Mouse (Mus musculus) megakaryocyte, adult 5-6 weeks (primary cell): Measurements from ENCODE around the gene Tcf7l1. TPM values are rescaled to one million over a fixed set of nuclear protein-coding genes. Genes with fewer than 3 reads are reported as not detected.

ENCODE experiments used
- ATAC-seq: 2 replicates; pipeline ENCODE4 v1.8.0; 2016; ENCODE audit warnings: mild to moderate bottlenecking, inconsistent platforms; ENCODE audit not compliant: poor library complexity, severe bottlenecking
- total RNA-seq, 2 experiments: library from RNA; stranded (forward) in 1 of 2; stranded (reverse) in 1 of 2; fragments of 153-499, 151-499 nt in 1 of 2; fragments of 221-1000, 200-1000 nt in 1 of 2; gene quantifications; 2 replicates each; pipeline versions ENCODE4 v1.2.3 to v1.2.4; 2015 to 2017

The Tcf7l1 gene
- total RNA-seq, 2 experiments from 2014 or later = 0.25 TPM; not detected in 1

DNA sequence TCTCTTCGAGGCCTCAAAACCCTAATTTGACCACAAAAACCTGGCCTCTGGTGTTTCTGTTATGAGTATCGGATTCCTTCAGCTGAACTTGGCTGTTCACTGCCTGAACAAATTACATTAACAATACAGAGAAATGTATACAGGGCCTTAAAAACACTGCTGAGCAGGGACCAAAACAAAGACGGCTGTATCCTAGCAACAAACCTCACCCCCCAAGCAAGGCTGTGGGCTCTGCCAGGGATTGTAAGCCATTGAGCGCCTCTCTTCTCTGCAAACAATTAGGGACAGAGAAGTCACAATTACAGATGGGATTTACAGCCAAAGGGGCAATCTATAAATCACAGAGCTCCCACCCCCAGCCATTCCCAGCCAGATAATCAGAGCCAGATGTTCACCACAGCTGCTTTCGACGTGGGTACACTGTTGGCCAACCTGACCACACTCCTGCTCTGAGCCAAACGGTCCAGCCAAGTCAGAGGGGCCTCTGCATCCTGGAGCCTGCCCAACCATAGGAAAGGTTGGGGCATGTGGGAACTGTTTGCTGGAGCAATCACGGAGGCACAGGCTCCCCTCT, 77.5 kb downstream of the Tcf7l1 start:
- ATAC-seq = no peak

DNA sequence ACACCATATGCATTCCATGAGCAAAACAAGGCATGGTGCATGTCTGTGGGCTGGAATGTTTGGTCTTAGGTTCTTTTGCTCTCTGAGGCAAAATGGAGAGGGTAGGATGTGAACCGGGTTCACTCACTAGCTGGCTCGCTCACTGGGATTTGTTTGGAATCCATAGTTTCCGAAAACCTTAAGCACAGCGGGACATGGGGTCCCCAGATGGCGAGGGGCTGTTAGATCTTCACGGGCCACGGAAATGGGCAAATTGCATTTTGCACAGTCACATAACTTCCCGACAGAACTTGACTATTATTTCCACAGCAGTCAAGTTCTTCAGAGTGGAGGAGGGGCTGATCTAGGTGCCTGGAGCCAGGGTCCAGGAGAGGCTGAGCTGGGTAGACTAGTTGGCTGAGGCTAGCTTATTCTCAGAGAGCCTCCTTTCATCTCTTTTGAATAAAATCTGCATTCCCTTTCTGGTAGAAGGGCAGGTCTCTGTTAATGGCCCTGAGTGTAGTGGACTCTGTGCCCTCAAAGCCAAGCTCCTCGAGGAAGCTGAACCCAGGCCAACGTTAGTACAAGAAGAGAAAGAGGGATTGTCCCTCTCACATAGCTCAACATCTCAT, 78.1 kb downstream of the Tcf7l1 start:
- no peak for ATAC-seq

DNA sequence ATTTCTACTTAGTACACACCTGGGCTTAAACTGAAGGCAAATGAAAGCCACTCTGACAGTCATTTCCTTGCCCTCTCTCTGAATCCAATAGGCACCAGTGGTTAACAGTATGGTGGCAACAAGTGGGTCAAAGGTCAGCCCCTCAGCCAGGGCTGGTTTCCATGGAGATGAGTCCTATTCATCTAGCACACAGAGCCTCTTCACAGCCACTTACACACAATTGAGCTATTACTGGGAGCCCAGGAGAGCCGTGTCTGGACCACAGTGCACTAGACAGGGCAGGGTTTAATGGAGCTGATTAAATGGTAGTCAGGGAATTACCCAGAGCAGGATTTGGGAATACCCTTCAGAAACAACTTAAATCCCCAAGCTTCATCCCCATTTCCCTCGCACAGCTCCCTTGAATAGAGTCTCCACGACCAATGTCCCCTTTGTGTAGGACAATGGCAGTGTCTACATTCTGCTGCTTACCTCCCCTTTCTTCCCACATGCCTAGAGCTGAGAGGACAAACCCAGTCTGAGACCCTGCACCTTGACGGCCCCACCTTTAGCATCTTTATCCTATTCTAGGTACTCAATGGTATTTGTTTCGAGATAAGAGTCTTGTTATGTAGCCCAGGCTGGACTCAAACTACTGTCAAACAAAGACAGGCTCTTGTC, 89.5 kb downstream of the Tcf7l1 start:
- ATAC-seq = no peak

DNA sequence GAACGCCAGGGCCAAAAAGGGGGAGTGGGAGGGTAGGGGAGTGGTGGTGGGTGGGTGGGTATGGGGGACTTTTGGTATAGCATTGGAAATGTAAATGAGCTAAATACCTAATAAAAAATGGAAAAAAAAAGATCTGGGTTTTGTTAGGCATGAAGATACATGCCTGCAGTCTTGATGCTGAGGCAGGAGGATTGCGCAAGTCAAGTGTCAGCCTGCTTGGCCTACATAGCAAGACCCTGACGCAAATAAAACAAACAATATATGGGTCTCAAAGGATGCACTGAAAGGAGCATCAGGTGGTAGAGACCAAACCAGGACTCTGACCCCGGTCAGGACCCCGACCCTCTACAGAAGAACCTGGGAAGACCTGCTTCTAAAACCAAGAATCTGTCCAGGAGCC, 90.5 kb downstream of the Tcf7l1 start:
- no peak for ATAC-seq

DNA sequence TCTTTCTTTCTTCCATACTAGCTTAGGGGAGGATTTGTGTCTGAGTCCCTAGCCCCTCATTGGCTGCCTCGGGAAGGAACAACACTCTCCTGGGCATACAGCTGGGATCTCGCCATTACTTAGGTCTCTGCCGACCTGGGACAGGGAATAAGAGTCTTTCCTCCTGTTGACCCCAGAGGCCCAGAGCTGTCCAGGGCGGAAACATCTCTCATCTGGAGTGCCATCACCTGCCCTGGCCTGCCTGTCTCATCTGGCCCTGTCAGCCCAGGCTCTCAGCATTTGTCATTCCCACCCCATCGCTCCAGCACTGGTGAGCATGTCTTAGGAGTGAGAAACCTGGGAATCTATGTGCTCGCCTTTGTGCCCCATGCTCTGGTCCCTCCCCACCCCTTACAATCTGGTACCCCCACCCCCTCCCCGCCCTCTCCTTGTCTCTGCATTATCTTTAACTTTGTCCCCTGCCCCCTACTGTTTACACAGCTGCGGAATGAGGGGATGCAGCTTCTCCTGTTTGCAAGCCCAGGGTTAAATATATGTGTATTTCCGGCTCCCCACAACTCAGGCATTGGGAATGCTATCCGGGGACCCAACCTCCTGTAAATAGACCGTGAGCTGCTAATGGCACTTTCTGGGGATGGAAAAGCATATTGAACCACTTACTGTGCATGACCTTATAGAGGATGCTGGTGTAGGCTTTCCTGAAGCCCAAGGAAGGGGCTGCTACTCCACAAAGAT, 92.3 kb downstream of the Tcf7l1 start:
- ATAC-seq = no peak

DNA sequence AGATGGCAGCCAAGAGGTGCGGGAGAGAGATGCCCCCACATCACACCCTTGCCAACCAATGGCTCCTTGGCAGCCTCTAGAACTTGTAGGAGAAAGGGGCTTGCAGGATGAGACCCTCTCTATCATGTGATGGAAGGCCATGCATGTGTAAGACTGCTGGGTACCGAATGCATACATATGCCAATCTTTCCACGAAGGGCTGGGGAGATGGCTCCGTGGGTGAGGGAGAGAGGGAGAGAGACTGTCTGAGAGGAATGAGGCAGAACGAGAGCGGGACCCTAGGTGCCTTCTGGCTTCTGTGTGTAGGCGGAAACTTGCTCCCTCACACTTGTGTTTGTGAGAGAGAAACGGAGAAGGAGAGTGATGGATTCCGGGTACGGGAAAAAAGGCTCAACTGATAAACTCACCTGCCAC, 94.3 kb downstream of the Tcf7l1 start:
- ATAC-seq = no peak

DNA sequence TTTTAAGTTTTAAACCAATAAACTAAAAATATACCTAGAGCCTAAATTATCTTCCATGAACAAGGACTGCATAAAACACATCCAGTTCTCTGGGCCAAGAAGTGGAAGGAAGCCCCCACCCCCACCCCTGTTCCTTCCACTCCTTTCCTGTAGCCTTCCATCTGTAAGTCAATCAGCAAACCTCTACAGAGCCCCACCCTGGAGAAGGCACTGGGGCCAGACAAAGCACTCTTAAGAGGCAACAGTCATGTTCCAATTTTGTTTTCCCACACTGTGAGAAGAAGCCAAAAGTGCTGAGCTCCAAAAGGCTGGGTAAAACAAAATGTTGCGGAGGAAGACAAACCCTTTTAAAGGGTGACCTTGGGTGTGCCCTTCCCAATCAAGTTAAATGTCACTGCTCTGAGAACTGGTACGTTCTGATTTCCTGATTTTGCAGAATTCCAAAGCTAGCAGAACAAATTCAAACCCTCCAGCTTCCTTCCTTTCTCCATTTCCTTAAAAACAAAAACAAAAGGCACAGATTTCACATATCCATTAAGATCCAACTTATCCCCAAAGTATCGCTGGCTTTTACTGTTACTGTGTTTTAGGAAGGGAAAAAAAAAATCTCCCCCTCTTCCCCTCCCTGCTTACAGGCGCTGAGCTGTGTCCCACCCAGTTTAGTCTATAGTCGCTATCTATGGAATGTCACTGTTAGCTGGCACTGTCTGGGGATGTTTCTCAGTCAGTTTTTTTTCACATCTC, 94.8 kb downstream of the Tcf7l1 start:
- no peak for ATAC-seq

DNA sequence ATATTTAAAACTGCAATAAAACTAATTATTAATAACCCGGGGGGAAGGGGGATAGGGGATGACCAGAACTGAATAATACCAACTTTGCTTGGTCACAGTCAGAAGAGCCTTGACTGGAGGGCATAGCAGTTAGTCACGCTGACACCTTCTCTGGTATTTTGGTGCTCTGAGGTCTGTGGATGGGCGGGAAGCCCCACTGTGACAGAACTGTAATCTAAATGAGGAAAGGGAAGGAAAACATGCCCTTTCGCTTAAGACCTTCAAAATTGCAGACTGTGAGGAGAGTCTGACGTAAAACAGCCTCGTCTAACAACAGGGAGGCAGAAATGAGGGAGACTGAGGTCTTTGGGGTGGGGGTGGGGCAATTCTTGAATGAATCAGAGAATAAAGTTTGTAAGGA, 96.6 kb downstream of the Tcf7l1 start:
- ATAC-seq = no peak

DNA sequence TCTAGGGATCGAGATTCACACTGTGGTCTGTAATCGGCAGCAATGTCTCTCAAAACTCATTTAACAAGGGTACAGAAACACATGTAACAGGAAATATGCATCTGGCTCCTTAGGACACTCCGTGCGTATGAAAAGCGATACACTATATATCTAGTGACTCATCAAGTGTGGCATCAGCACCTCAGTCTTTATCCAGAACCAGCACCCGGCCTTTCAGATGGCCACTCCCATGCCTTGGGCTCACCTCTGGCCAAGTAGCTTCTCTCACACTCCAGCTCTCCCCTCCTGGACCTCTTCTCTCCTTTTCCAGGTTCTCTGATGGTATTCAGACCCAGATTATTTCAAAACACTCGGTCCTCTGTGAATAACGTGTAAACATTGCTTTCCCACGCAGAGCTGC, 97.5 kb downstream of the Tcf7l1 start:
- ATAC-seq = no peak

DNA sequence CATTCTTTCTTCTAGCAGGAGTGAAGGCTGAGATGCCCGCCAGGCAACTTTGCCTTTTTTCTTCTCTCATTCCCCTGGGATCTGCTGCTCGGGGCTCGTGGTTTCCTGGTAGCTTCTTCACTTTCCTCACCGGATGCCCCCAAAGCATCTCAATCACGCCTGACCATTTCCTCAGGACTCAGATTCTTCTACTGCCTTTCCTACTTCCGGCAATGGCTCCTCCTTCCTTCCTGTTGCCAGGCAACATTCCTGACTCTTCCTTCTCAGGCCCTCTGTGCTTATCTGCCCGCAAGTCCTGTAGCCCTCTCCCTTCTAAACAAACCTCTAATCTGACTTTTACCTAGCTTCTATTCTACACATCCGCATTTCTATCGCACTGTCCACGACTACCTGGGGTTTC, 98.5 kb downstream of the Tcf7l1 start:
- no peak for ATAC-seq

DNA sequence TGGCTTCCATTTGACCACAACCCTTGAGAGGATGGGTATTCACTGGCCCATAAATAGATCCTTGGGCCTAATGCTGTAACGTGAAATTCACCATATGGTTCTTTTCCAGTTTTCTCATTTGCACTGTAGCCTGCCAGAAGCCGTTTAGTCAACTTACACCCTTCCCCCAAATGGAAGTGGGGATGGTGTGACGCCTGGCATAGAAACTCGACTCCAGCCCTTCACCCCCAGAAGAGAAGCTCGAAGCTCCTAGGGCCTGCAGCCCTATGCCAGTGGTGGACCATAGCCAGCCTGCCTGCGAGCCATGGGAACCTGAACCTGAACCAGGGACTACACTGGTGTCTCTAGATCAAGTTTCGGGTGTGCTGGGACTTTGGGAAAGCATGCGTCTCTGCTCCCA, 99.1 kb downstream of the Tcf7l1 start:
- ATAC-seq = no peak

DNA sequence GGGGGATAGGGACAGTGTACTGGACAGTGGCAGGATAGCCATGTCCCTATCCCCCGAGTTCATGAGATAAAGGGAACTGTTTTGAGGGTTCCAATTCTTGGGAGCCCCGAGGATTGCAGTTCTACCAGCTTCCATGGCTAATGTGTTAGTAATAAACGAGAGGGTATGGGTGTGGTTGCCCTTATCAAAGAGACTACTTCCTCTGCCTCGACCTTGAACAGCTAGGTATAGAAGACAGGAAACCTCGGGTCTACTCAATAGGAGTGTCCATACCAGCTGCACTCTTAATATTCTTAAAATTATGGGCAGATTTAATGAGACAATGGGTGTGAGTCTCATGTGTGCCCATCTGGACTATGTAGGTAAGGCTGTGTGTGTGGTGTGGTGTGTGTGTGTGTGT, 100.0 kb downstream of the Tcf7l1 start:
- ATAC-seq = no peak

DNA sequence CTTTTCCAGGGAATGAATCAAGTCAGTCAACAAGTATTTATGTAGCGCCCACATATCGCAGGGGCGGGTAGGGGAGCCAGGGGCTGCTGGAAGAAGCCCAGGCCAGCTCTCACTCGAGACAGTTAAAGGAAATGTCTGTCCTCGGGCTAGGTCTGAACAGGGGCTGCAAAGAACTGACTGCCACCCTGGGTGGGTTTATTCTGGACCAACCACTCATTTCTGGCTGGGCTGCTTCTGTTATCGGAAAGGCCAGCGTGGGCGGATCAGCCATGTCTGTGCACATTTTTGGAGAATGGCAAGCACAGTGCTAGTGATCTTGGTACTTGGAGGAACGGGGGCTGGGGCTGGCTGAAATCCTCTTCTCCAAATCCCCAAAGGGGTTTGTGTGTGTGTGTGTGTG, 103.9 kb downstream of the Tcf7l1 start:
- ATAC-seq = no peak

DNA sequence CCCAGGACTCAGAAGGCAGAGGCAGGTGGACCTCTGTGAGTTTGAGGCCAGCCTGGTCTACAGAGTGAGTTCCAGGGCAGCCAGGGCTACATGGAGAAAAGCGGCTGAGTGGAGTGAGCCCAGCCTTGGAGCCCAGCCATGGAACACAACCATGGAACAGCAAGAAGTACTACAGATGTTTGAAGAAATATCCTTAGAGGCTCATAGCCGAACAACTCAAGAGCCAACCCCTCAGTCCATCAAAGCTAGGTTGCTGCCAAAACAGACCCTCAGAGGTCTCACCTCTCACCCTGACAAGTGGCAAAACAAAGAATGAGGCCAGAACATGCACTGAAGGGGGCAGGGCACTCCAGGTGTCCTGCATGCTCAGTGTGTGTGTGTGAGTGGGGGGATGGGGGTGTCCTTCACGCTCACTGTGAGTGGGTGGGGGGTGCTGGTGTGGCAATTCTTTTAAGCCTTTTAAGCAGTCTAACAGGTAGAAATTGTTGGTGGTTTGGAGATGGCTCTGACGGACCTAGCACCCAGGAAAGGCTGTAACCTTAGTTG, 104.7 kb downstream of the Tcf7l1 start:
- ATAC-seq = no peak

DNA sequence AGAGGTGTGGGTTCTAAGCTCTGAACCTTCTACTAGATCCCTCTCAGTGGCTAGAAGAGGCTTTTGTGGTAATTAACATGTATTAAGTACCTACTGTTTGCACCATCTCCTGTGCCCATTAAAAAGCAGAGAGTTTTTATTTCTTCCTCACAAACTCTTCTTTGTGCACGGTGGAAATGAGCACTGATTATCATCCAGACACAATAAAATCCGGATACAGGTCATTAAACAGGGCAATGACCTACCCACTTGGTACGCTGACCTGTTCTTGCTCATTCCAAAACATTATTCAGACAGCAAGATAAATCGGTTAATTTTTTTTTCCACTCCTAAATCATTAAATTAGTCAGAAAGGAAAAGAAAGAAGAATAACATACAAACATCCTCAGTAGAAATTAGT, 106.8 kb downstream of the Tcf7l1 start:
- ATAC-seq = no peak

DNA sequence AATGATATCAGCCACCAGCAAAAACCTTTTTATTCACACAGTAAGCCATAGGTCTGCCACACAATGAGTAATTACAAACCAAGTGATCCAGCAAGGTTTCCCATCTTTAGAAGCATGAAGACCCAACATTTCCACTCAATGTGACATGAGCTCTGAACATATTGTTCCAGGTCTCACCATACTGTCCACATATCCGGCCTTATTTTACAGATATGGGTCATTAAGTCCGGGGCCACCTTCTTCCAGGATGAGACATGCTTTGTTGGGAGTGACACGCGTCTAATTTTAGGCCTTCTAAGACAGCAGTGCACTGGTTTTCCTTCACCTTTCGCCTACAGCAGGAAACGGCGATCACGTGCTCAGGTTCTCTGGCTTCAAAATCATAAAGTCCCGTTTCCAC, 108.1 kb downstream of the Tcf7l1 start:
- ATAC-seq = no peak

DNA sequence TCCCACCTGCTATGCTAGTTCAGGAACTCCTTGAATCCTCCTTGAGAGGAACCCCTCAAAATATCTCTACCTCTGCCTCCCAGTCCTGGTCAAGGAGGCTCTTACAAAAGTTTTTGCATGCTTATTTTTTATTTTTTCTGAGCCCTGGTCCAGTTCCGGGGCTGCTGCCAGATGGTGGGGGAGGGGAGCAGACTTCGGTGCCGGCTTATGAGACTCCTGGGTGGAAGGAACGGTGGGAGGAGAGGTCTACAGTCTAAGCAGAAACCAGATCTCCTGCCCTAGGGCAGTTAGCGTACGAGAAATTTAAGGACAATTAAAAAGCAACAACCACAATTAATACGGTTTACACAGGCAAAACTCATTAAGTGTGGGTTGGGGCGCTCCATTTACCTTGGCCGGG, 110.4 kb downstream of the Tcf7l1 start:
- ATAC-seq = no peak

DNA sequence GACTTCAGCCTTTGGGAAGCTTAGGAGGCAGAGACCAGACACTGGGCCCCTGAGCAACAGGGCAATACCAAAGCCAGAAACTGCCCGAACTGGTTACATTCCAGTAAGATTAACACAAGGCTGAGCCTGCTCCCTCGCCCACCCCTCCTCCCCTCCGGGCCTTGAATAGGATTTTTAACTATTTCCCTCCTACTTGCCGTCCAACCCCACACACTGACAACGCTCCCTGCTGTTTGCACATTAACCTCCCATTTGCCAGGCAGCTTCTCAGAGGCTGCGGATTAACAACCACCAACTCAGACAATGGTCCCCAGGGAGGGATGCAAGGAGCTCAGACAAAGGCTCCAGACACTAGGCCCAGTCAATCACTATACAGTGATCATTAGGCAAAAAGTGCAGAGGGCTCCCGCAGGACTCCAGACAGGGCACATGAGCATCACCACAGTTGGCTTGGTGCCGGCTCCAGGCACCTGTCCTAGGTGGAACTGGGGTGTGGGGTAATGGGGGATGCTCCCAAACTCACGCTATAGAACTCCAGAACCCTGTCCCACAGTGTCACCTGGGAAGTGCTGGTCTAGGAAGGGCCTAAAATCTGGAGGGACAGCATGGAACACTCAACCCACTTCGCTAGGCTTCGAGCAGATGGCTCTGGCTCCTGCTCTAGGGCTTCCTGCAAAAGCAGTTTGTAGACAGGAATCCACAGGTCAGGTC, 111.4 kb downstream of the Tcf7l1 start:
- ATAC-seq = no peak

DNA sequence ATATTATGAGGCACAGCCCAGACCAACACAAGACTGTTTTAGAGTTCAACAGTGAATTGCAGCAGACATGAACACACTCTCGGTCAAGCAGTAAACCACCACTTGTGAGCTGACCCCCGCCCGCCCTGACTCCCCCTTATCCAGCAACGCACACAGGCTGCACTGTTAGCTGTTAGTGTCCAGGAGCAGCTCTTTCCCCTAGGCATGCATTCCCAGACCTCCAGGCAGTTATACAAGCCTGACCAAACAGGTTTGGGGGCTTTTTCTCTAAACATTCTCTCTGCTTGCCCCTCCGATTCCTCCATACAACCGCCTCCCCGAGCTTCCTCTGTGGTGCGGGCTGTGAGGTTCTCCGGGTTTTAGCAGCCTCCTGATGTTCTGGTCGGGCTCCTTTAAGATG, 112.0 kb downstream of the Tcf7l1 start:
- no peak for ATAC-seq

DNA sequence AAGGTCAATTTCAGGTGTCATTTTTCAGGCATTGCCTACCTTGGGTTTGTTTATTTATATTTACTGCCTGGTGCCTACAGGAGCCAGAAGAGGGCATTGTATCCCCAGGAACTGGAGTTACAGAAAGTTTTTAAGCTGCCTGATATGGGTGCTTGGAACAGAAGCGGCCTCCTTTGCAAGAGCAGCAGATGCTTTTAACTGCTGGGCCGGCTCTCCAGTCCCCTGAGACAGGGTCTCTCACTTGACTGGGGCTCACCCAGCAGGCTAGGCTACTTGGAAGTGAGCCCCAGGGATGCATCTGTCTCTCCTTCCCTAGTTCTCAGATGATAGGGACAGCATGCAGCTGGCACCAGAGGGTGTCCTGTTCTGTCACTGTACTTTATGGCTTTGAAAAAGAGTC, 112.7 kb downstream of the Tcf7l1 start:
- no peak for ATAC-seq
